ENCODE assay signal across 15 mouse cellular contexts in genomic region chr3:14876325-14876918, GRCm38 (mm10). TPM values are rescaled to one million over a fixed set of nuclear protein-coding genes. Genes with fewer than 3 reads are reported as not detected.
DNase-seq lines count a peak whose midpoint lies in the region; ATAC-seq and TF ChIP-seq lines count a peak whose summit lies in the region.
"Had no signal": no experiment of that assay in that cellular context is flagged by ENCODE, and none has a peak within 500 bp of the region (broad histone marks: within the 10 kb centered on the region; RNA-seq: fewer than 3 reads in every experiment).

No protein-coding gene starts in this region.

- no peaks in the 10 kb centered on the region for H3K9me3 ChIP-seq in heart, embryonic 13.5 days
- no peaks in the 10 kb centered on the region for H3K9me3 ChIP-seq in CH12.LX (replicated peaks; ENCODE audit: low read length)
- no peaks in the 10 kb centered on the region for H3K9me3 ChIP-seq in liver, postnatal 0 days (ENCODE audit: low read length)
- H3K9me3 ChIP-seq: embryonic facial prominence, embryonic 12.5 days; forebrain, embryonic 12.5 days; hindbrain, embryonic 12.5 days; midbrain, embryonic 13.5 days had no signal

- TF ChIP-seq CTCF in CH12.LX (conservative IDR thresholded peaks at IDR 0.05 in 1 of 2, IDR thresholded peaks at IDR 0.05 in 1 of 2; ENCODE audit: low read depth in 2 of 2, low read length in 2 of 2) = no peak
- TF ChIP-seq CTCF in bone marrow, adult 2 months (IDR thresholded peaks at IDR 0.05; ENCODE audit: control insufficient read depth, insufficient read depth, low read length) = no peak
- no peak for TF ChIP-seq CTCF in liver, postnatal 0 days (IDR thresholded peaks at IDR 0.05; ENCODE audit: low read depth)
- TF ChIP-seq CTCF in left cerebral cortex, adult 2 months (IDR thresholded peaks at IDR 0.05) = no peak
- no peak for TF ChIP-seq CTCF in layer of hippocampus, adult 2 months (conservative IDR thresholded peaks at IDR 0.05)

- peak overlapping the region; percentile 12; the same call in 1 of the 2 replicates for H3K9ac ChIP-seq in heart, embryonic 13.5 days
- no peak overlapping the region for H3K9ac ChIP-seq in CH12.LX (ENCODE audit: insufficient read depth, low read depth)
- peak overlapping the region; percentile 53 for H3K9ac ChIP-seq in liver, postnatal 0 days (replicated peaks)
- H3K9ac ChIP-seq: embryonic facial prominence, embryonic 12.5 days; forebrain, embryonic 12.5 days; hindbrain, embryonic 12.5 days; midbrain, embryonic 13.5 days had no signal

- H3K36me3 ChIP-seq in heart, embryonic 13.5 days = no peaks in the 10 kb centered on the region
- H3K36me3 ChIP-seq in CH12.LX (replicated peaks in 1 of 2; ENCODE audit: control insufficient read depth in 1 of 2, insufficient read depth in 1 of 2, low read length in 1 of 2) = no peaks in the 10 kb centered on the region
- no peaks in the 10 kb centered on the region for H3K36me3 ChIP-seq in liver, postnatal 0 days (replicated peaks; ENCODE audit: insufficient read depth, low read length)
- H3K36me3 ChIP-seq: embryonic facial prominence, embryonic 12.5 days; forebrain, embryonic 12.5 days; hindbrain, embryonic 12.5 days; midbrain, embryonic 13.5 days had no signal

- peaks cover 16% of the 10 kb centered on the region for H3K4me1 ChIP-seq in heart, embryonic 13.5 days
- H3K4me1 ChIP-seq in CH12.LX (ENCODE audit: control insufficient read depth in 1 of 2, insufficient read depth in 2 of 2) = peaks cover 13 to 40% of the 10 kb centered on the region in 2 experiments
- no peaks in the 10 kb centered on the region; the same call in 1 of the 2 replicates for H3K4me1 ChIP-seq in bone marrow, adult 2 months (ENCODE audit: control insufficient read depth, insufficient read depth, low read length)
- H3K4me1 ChIP-seq in liver, postnatal 0 days (ENCODE audit: insufficient read depth) = peaks cover 16% of the 10 kb centered on the region
- H3K4me1 ChIP-seq: embryonic facial prominence, embryonic 12.5 days; forebrain, embryonic 12.5 days; hindbrain, embryonic 12.5 days; midbrain, embryonic 13.5 days had no signal

- intact Hi-C loops in left cerebral cortex, adult 2 months (cut with DNase I) = no loop called here

- in situ Hi-C loops in CH12.LX (cut with MboI; ENCODE audit: low pct_ligation_motif_present, low pct_unique_long_range_greater_than_20kb, low sequenced_read_pairs) = loop anchor here (5.0 to 25.0 kb wide), 4 partner anchors 186 to 492 kb away; no protein-coding TSS in a partner anchor

- no peak overlapping the region for H3K4me2 ChIP-seq in heart, embryonic 13.5 days
- H3K4me2 ChIP-seq in CH12.LX (ENCODE audit: insufficient read depth, low read depth, poor library complexity, severe bottlenecking) = 0 out of 2 replicates have a peak overlapping the region, but pooled peaks have one; percentile 2
- peak overlapping the region; percentile 48 for H3K4me2 ChIP-seq in liver, postnatal 0 days (ENCODE audit: low read depth, low read length)
- H3K4me2 ChIP-seq: embryonic facial prominence, embryonic 12.5 days; forebrain, embryonic 12.5 days; hindbrain, embryonic 12.5 days; midbrain, embryonic 13.5 days had no signal

- no peak overlapping the region for H3K4me3 ChIP-seq in heart, embryonic 13.5 days
- no peak overlapping the region for H3K4me3 ChIP-seq in CH12.LX (replicated peaks in 1 of 3; ENCODE audit: low read depth in 2 of 3, low read length in 2 of 3, poor library complexity in 1 of 3)
- no peak overlapping the region for H3K4me3 ChIP-seq in bone marrow, adult 2 months (replicated peaks; ENCODE audit: control insufficient read depth, low read depth, low read length)
- no peak overlapping the region for H3K4me3 ChIP-seq in liver, postnatal 0 days (ENCODE audit: low read depth, low read length)
- no peak overlapping the region for H3K4me3 ChIP-seq in left cerebral cortex, adult 2 months
- H3K4me3 ChIP-seq in layer of hippocampus, adult 2 months = no peak overlapping the region
- H3K4me3 ChIP-seq: embryonic facial prominence, embryonic 12.5 days; forebrain, embryonic 12.5 days; hindbrain, embryonic 12.5 days; midbrain, embryonic 13.5 days had no signal

- 57% methylated on average over 9 of the region's 9 CpGs for WGBS in heart, embryonic 13.5 days
- 67% methylated on average over 9 of the region's 9 CpGs for WGBS in bone marrow, adult 2 months
- 55% methylated on average over 9 of the region's 9 CpGs for WGBS in liver, postnatal 0 days (ENCODE audit: insufficient replicate concordance)

- dilution Hi-C loops in CH12.LX (cut with MboI; ENCODE audit: extremely low pct_ligation_motif_present, extremely low pct_unique_long_range_greater_than_20kb, low sequenced_read_pairs) = no loop called here

- TF ChIP-seq RAD21 in CH12.LX (IDR thresholded peaks at IDR 0.05; ENCODE audit: low read depth, low read length) = no peak

- no peak for DNase-seq in heart, adult 9 months (ENCODE audit: low spot score in 2 of 2)
- peak; percentile 55 for DNase-seq in CH12.LX (ENCODE audit: extremely low read depth)
- DNase-seq in liver, postnatal 0 days = no peak
- no peak for DNase-seq in left cerebral cortex, adult 2 months (ENCODE audit: extremely low spot score in 1 of 2, low spot score in 2 of 2)
- no peak for DNase-seq in layer of hippocampus, adult 2 months (ENCODE audit: low spot score in 2 of 2)
- DNase-seq: cerebellum, postnatal 25 days; lung, postnatal 14 days; thymus, adult 18-20 months had no signal

- ATAC-seq in heart, embryonic 13.5 days (ENCODE audit: extremely low read depth, insufficient number of reproducible peaks, low FRiP score, low TSS enrichment) = no peak
- no peak for ATAC-seq in liver, postnatal 0 days
- ATAC-seq: CD4-positive, CD25-positive, alpha-beta regulatory T cell, adult 4 months; midbrain, embryonic 13.5 days had no signal

- H3K79me2 ChIP-seq in CH12.LX (replicated peaks; ENCODE audit: control insufficient read depth, extremely low read depth, insufficient read depth, poor library complexity, severe bottlenecking) = no peaks in the 10 kb centered on the region

- H3K27ac ChIP-seq in heart, embryonic 13.5 days (replicated peaks) = peak overlapping the region; percentile 51; the same call in 1 of the 2 replicates
- no peak overlapping the region for H3K27ac ChIP-seq in CH12.LX (ENCODE audit: insufficient read depth, low read depth)
- H3K27ac ChIP-seq in bone marrow, adult 2 months (ENCODE audit: control insufficient read depth, insufficient read depth, low read depth, low read length, poor library complexity) = peak overlapping the region; percentile 83; the same call in 1 of the 2 replicates
- H3K27ac ChIP-seq in liver, postnatal 0 days (ENCODE audit: low read depth) = peak overlapping the region; percentile 95
- no peak overlapping the region for H3K27ac ChIP-seq in left cerebral cortex, adult 2 months
- no peak overlapping the region for H3K27ac ChIP-seq in layer of hippocampus, adult 2 months
- H3K27ac ChIP-seq: embryonic facial prominence, embryonic 12.5 days; forebrain, embryonic 12.5 days; hindbrain, embryonic 12.5 days; midbrain, embryonic 13.5 days had no signal

- TF ChIP-seq POLR2A in CH12.LX (IDR thresholded peaks at IDR 0.05; ENCODE audit: low read depth, low read length) = no peak
- TF ChIP-seq POLR2A in bone marrow, adult 2 months (IDR thresholded peaks at IDR 0.05; ENCODE audit: borderline replicate concordance, control insufficient read depth, low read depth, low read length) = no peak

- no peaks in the 10 kb centered on the region for H3K27me3 ChIP-seq in heart, embryonic 13.5 days (replicated peaks)
- H3K27me3 ChIP-seq in CH12.LX (replicated peaks) = no peaks in the 10 kb centered on the region
- no peaks in the 10 kb centered on the region for H3K27me3 ChIP-seq in liver, postnatal 0 days (ENCODE audit: insufficient read depth, low read length)
- H3K27me3 ChIP-seq: embryonic facial prominence, embryonic 12.5 days; forebrain, embryonic 12.5 days; hindbrain, embryonic 12.5 days had no signal

- TF ChIP-seq EP300 in CH12.LX (IDR thresholded peaks at IDR 0.05; ENCODE audit: low read length) = peak; percentile 45; the same call in 1 of the 2 replicates
- TF ChIP-seq EP300 in liver, postnatal 0 days (IDR thresholded peaks at IDR 0.05; ENCODE audit: low read depth) = no peak

TF ChIP-seq in CH12.LX, 34 proteins besides CTCF, POLR2A, EP300 and RAD21 (continues in another document):
- 0 out of 2 replicates have a peak, but pooled peaks have one; percentile 54 for TF ChIP-seq RCOR1 (conservative IDR thresholded peaks at IDR 0.05; ENCODE audit: low read depth, low read length)
- no peak for TF ChIP-seq MYC (IDR thresholded peaks at IDR 0.05; ENCODE audit: low read depth, low read length)
- TF ChIP-seq CHD1 (IDR thresholded peaks at IDR 0.05; ENCODE audit: low read depth, low read length) = peak; percentile 68; the same call in 1 of the 2 replicates
- TF ChIP-seq SIN3A (IDR thresholded peaks at IDR 0.05; ENCODE audit: low read length) = no peak
- TF ChIP-seq SMC3 (IDR thresholded peaks at IDR 0.05; ENCODE audit: low read depth, low read length) = no peak
- peak; percentile 34; the same call in 1 of the 2 replicates for TF ChIP-seq IRF4 (IDR thresholded peaks at IDR 0.05; ENCODE audit: low read depth, low read length)
- TF ChIP-seq MAZ (IDR thresholded peaks at IDR 0.05; ENCODE audit: low read depth, low read length) = no peak
- 0 out of 2 replicates have a peak, but pooled peaks have one; percentile 18 for TF ChIP-seq ETS1 (conservative IDR thresholded peaks at IDR 0.05; ENCODE audit: low read depth, low read length)
- TF ChIP-seq JUND (conservative IDR thresholded peaks at IDR 0.05; ENCODE audit: low read depth, low read length) = no peak

RNA-seq across cellular contexts. Expression of gene Car2, which starts 9.7 kb away (rescaled TPM):
- 130 and 134 TPM in 2 replicates for polyA plus RNA-seq in heart, embryonic 13.5 days (2015; fragmentation: Nextera tagmentation; extraction: Ambion mirVana)
- total RNA-seq in CH12.LX (2012; rRNA removed) = not detected in 2 replicates
- total RNA-seq in CH12.LX (2014; rRNA removed) = 0.16 TPM in 1 of 2 replicates, not detected in the other
- polyA plus RNA-seq in CH12.LX (2012; ENCODE audit: insufficient read length, low read depth) = not detected in 2 replicates
- 455 and 1,276 TPM in 2 replicates for polyA plus RNA-seq in bone marrow, adult 2 months (2011; ENCODE audit: insufficient read depth, insufficient read length, low replicate concordance, missing spikeins)
- 901 and 980 TPM in 2 replicates for polyA plus RNA-seq in liver, postnatal 0 days (2015; fragmentation: Nextera tagmentation; extraction: Ambion mirVana)
- total RNA-seq in left cerebral cortex, adult 2 months (2021) = 100 to 1,000 TPM; 101 to 106 TPM
- 100 to 1,000 TPM; 134 to 144 TPM for total RNA-seq in layer of hippocampus, adult 2 months (2021)

RNA-seq across cellular contexts. Expression of gene Car3, which starts 13.1 kb away (rescaled TPM):
- 6.8 and 7.5 TPM in 2 replicates for polyA plus RNA-seq in heart, embryonic 13.5 days (2015; fragmentation: Nextera tagmentation; extraction: Ambion mirVana)
- total RNA-seq in CH12.LX (2012; rRNA removed) (not detected in 2 replicates), CH12.LX (2014; rRNA removed) (0.31 and 0.97 TPM in 2 replicates)
- 0.27 and 0.72 TPM in 2 replicates for polyA plus RNA-seq in CH12.LX (2012; ENCODE audit: insufficient read length, low read depth)
- 19.2 and 25.4 TPM in 2 replicates for polyA plus RNA-seq in bone marrow, adult 2 months (2011; ENCODE audit: insufficient read depth, insufficient read length, low replicate concordance, missing spikeins)
- polyA plus RNA-seq in liver, postnatal 0 days (2015; fragmentation: Nextera tagmentation; extraction: Ambion mirVana) = 38.8 and 39.0 TPM in 2 replicates
- total RNA-seq in left cerebral cortex, adult 2 months (2021) = under 1 TPM; 0.61 to 0.72 TPM
- total RNA-seq in layer of hippocampus, adult 2 months (2021) = under 1 TPM in 1 of 2 experiments, not detected in 1; 0.20 TPM
- polyA plus RNA-seq: CD4-positive, CD25-positive, alpha-beta regulatory T cell, adult 4 months had no signal

Comparison
In these comparisons a context has a peak if more than half of its experiments do, and no peak if none do; other contexts are left out.
1. H3K27ac ChIP-seq: peak in heart, embryonic 13.5 days (single experiment), bone marrow, adult 2 months (single experiment) and liver, postnatal 0 days (single experiment); none in CH12.LX (single experiment), left cerebral cortex, adult 2 months (single experiment) and layer of hippocampus, adult 2 months (single experiment).
2. RNA of gene Car2, which starts 9.7 kb away (polyA plus RNA-seq): 901 to 980 TPM in liver, postnatal 0 days, 455 to 1,276 TPM in bone marrow, adult 2 months and 130 to 134 TPM in heart, embryonic 13.5 days; not detected in CH12.LX; every median in the first group is over 100 times any median in the second.